Mouse (Mus musculus): ENCODE results near the gene Zfp69. TPM values are rescaled to one million over a fixed set of nuclear protein-coding genes. Genes with fewer than 3 reads are reported as not detected.

The Zfp69 gene
- total and polyA plus RNA-seq, 3 experiments, result 0.46 to 2.2 (median 0.89) TPM

GRCm38 (mm10) chr4:120995911-120996310 lies 44.4 kb upstream of the Zfp69 start:
- H3K79me2 ChIP-seq (replicated peaks; ENCODE audit: control insufficient read depth, extremely low read depth, insufficient read depth, poor library complexity, severe bottlenecking), result peaks cover 61% of the 10 kb centered on the region
- H3K9me3 ChIP-seq (replicated peaks; ENCODE audit: low read length), result no peaks in the 10 kb centered on the region
- no peak for TF ChIP-seq CTCF (conservative IDR thresholded peaks at IDR 0.05 in 1 of 2, IDR thresholded peaks at IDR 0.05 in 1 of 2; ENCODE audit: low read depth in 2 of 2, low read length in 2 of 2)
- no peak for TF ChIP-seq CHD2 (IDR thresholded peaks at IDR 0.05; ENCODE audit: low read length)
- no peak for TF ChIP-seq RAD21 (IDR thresholded peaks at IDR 0.05; ENCODE audit: low read depth, low read length)
- in situ Hi-C loops (cut with MboI; ENCODE audit: low pct_ligation_motif_present, low pct_unique_long_range_greater_than_20kb, low sequenced_read_pairs) (no loop called here), dilution Hi-C loops (cut with MboI; ENCODE audit: extremely low pct_ligation_motif_present, extremely low pct_unique_long_range_greater_than_20kb, low sequenced_read_pairs) (no loop called here)
- no peak overlapping the region for H3K27ac ChIP-seq (ENCODE audit: insufficient read depth, low read depth)
- no peaks in the 10 kb centered on the region for H3K27me3 ChIP-seq (replicated peaks)
- H3K36me3 ChIP-seq (replicated peaks in 1 of 2; ENCODE audit: control insufficient read depth in 1 of 2, insufficient read depth in 1 of 2, low read length in 1 of 2), result peaks cover 0 to 34% of the 10 kb centered on the region in 2 experiments
- no peak for DNase-seq (ENCODE audit: extremely low read depth)
- H3K4me1 ChIP-seq (ENCODE audit: control insufficient read depth in 1 of 2, insufficient read depth in 2 of 2), result peaks cover 6 to 76% of the 10 kb centered on the region in 2 experiments; a peak in 2 of 4 replicates
- no peak overlapping the region for H3K4me2 ChIP-seq (ENCODE audit: insufficient read depth, low read depth, poor library complexity, severe bottlenecking)
- H3K9ac ChIP-seq (ENCODE audit: insufficient read depth, low read depth), result no peak overlapping the region
- H3K4me3 ChIP-seq (replicated peaks in 1 of 3; ENCODE audit: low read depth in 2 of 3, low read length in 2 of 3, poor library complexity in 1 of 3), result no peak overlapping the region

GRCm38 (mm10) chr4:120993025-120993424 lies 41.5 kb upstream of the Zfp69 start:
- in situ Hi-C loops (cut with MboI; ENCODE audit: low pct_ligation_motif_present, low pct_unique_long_range_greater_than_20kb, low sequenced_read_pairs) (no loop called here), dilution Hi-C loops (cut with MboI; ENCODE audit: extremely low pct_ligation_motif_present, extremely low pct_unique_long_range_greater_than_20kb, low sequenced_read_pairs) (no loop called here)
- Histone ChIP-seq H3K4me3 (replicated peaks in 1 of 3; ENCODE audit: low read depth in 2 of 3, low read length in 2 of 3, poor library complexity in 1 of 3) (no peak overlapping the region), H3K27ac (ENCODE audit: insufficient read depth, low read depth) (no peak overlapping the region), H3K9me3 (replicated peaks; ENCODE audit: low read length) (peaks cover 10% of the 10 kb centered on the region), H3K4me2 (ENCODE audit: insufficient read depth, low read depth, poor library complexity, severe bottlenecking) (peak overlapping the region; percentile 15; the same call in 1 of the 2 replicates), H3K9ac (ENCODE audit: insufficient read depth, low read depth) (no peak overlapping the region; the same call in 1 of the 2 replicates), H3K27me3 (replicated peaks) (no peaks in the 10 kb centered on the region), H3K4me1 (ENCODE audit: control insufficient read depth in 1 of 2, insufficient read depth in 2 of 2) (peaks cover 4 to 61% of the 10 kb centered on the region in 2 experiments; a peak in 2 of 4 replicates), H3K36me3 (replicated peaks in 1 of 2; ENCODE audit: control insufficient read depth in 1 of 2, insufficient read depth in 1 of 2, low read length in 1 of 2) (peaks cover 4 to 47% of the 10 kb centered on the region in 2 experiments), H3K79me2 (replicated peaks; ENCODE audit: control insufficient read depth, extremely low read depth, insufficient read depth, poor library complexity, severe bottlenecking) (peaks cover 63% of the 10 kb centered on the region)
- TF ChIP-seq CHD1 (IDR thresholded peaks at IDR 0.05; ENCODE audit: low read depth, low read length), result no peak
- TF ChIP-seq ETS1 (conservative IDR thresholded peaks at IDR 0.05; ENCODE audit: low read depth, low read length), result peak; percentile 56; the same call in 1 of the 2 replicates
- peak; percentile 82 for TF ChIP-seq BHLHE40 (IDR thresholded peaks at IDR 0.05; ENCODE audit: low read depth, low read length)
- TF ChIP-seq IRF4 (IDR thresholded peaks at IDR 0.05; ENCODE audit: low read depth, low read length), result peak; percentile 71; the same call in 1 of the 2 replicates
- no peak for TF ChIP-seq EP300 (IDR thresholded peaks at IDR 0.05; ENCODE audit: low read length)
- no peak for TF ChIP-seq MAZ (IDR thresholded peaks at IDR 0.05; ENCODE audit: low read depth, low read length)
- TF ChIP-seq MYC (IDR thresholded peaks at IDR 0.05; ENCODE audit: low read depth, low read length), result 0 out of 2 replicates have a peak, but pooled peaks have one; percentile 38
- no peak for TF ChIP-seq MAX (IDR thresholded peaks at IDR 0.05; ENCODE audit: low read length)
- TF ChIP-seq RAD21 (IDR thresholded peaks at IDR 0.05; ENCODE audit: low read depth, low read length), result no peak
- TF ChIP-seq CTCF (conservative IDR thresholded peaks at IDR 0.05 in 1 of 2, IDR thresholded peaks at IDR 0.05 in 1 of 2; ENCODE audit: low read depth in 2 of 2, low read length in 2 of 2), result no peak
- TF ChIP-seq JUN (IDR thresholded peaks at IDR 0.05; ENCODE audit: insufficient read depth, low read depth, low read length), result no peak
- no peak for DNase-seq (ENCODE audit: extremely low read depth)

- TF ChIP-seq CTCF (conservative IDR thresholded peaks at IDR 0.05 in 1 of 2, IDR thresholded peaks at IDR 0.05 in 1 of 2; ENCODE audit: low read depth in 2 of 2, low read length in 2 of 2) (no peak), E2F4 (IDR thresholded peaks at IDR 0.05; ENCODE audit: insufficient replicate concordance, low read depth, low read length) (no peak), RAD21 (IDR thresholded peaks at IDR 0.05; ENCODE audit: low read depth, low read length) (no peak), MAZ (IDR thresholded peaks at IDR 0.05; ENCODE audit: low read depth, low read length) (no peak), NELFE (IDR thresholded peaks at IDR 0.05; ENCODE audit: low read depth, low read length) (no peak), SMC3 (IDR thresholded peaks at IDR 0.05; ENCODE audit: low read depth, low read length) (no peak), ETS1 (conservative IDR thresholded peaks at IDR 0.05; ENCODE audit: low read depth, low read length) (no peak), TBP (conservative IDR thresholded peaks at IDR 0.05; ENCODE audit: low read depth, low read length) (no peak), PAX5 (IDR thresholded peaks at IDR 0.05; ENCODE audit: low read length) (no peak), IRF4 (IDR thresholded peaks at IDR 0.05; ENCODE audit: low read depth, low read length) (no peak), BHLHE40 (IDR thresholded peaks at IDR 0.05; ENCODE audit: low read depth, low read length) (no peak), NRF1 (IDR thresholded peaks at IDR 0.05; ENCODE audit: low read depth, low read length) (no peak), USF2 (conservative IDR thresholded peaks at IDR 0.05; ENCODE audit: low read depth, low read length) (no peak), ZNF384 (IDR thresholded peaks at IDR 0.05; ENCODE audit: low read depth, low read length) (no peak)
- peaks cover 10% of the 10 kb centered on the region for H3K9me3 ChIP-seq (replicated peaks; ENCODE audit: low read length)
- no peak for DNase-seq (ENCODE audit: extremely low read depth)
- peaks cover 4 to 48% of the 10 kb centered on the region in 2 experiments for H3K36me3 ChIP-seq (replicated peaks in 1 of 2; ENCODE audit: control insufficient read depth in 1 of 2, insufficient read depth in 1 of 2, low read length in 1 of 2)
- peaks cover 4 to 62% of the 10 kb centered on the region in 2 experiments; a peak in 2 of 4 replicates for H3K4me1 ChIP-seq (ENCODE audit: control insufficient read depth in 1 of 2, insufficient read depth in 2 of 2)
- peaks cover 56% of the 10 kb centered on the region for H3K79me2 ChIP-seq (replicated peaks; ENCODE audit: control insufficient read depth, extremely low read depth, insufficient read depth, poor library complexity, severe bottlenecking)
- H3K9ac ChIP-seq (ENCODE audit: insufficient read depth, low read depth), result no peak overlapping the region
- in situ Hi-C loops (cut with MboI; ENCODE audit: low pct_ligation_motif_present, low pct_unique_long_range_greater_than_20kb, low sequenced_read_pairs) (no loop called here), dilution Hi-C loops (cut with MboI; ENCODE audit: extremely low pct_ligation_motif_present, extremely low pct_unique_long_range_greater_than_20kb, low sequenced_read_pairs) (no loop called here)
- H3K27ac ChIP-seq (ENCODE audit: insufficient read depth, low read depth), result no peak overlapping the region
- no peak overlapping the region for H3K4me3 ChIP-seq (replicated peaks in 1 of 3; ENCODE audit: low read depth in 2 of 3, low read length in 2 of 3, poor library complexity in 1 of 3)
- H3K27me3 ChIP-seq (replicated peaks), result no peaks in the 10 kb centered on the region
- no peak overlapping the region for H3K4me2 ChIP-seq (ENCODE audit: insufficient read depth, low read depth, poor library complexity, severe bottlenecking)
Observed at GRCm38 (mm10) chr4:120992284-120992683, 40.8 kb upstream of the Zfp69 start.

All from CH12.LX (cell line).